Mouse (Mus musculus) hindbrain, embryonic 15.5 days (tissue): ENCODE results near the gene Cfap65. TPM values are rescaled to one million over a fixed set of nuclear protein-coding genes. Genes with fewer than 3 reads are reported as not detected.
A peak's percentile ranks its signal among the peaks of the same experiment; 100 is the strongest.

Experiments used
- ATAC-seq: fragments of 200-750 bp; cut with Nextera tagmentation; 2 replicates; pipeline ENCODE4 v1.8.0; 2017; ENCODE audit warnings: low read depth, moderate number of reproducible peaks, moderate TSS enrichment; ENCODE audit not compliant: low FRiP score
- H3K27ac ChIP-seq: fragments of 300-500 bp; sonication (generic); replicated peaks from 2 replicates; pipeline ENCODE4 v1.5.1; 2015; ENCODE audit warnings: mild to moderate bottlenecking, inconsistent platforms
- H3K27me3 ChIP-seq: fragments of 300-500 bp; sonication (generic); 2 replicates; pipeline ENCODE4 v1.6.1; 2015; ENCODE audit warnings: control low read depth, inconsistent platforms
- H3K36me3 ChIP-seq: fragments of 300-500 bp; sonication (generic); 2 replicates; pipeline ENCODE4 v1.6.1; 2015; ENCODE audit warnings: control low read depth, inconsistent platforms
- H3K4me1 ChIP-seq: fragments of 300-500 bp; sonication (generic); replicated peaks from 2 replicates; pipeline ENCODE4 v1.6.1; 2015; ENCODE audit warnings: control low read depth, inconsistent platforms
- H3K4me2 ChIP-seq: fragments of 300-500 bp; sonication (generic); 2 replicates; pipeline ENCODE4 v1.6.1; 2015; ENCODE audit warnings: moderate library complexity, mild to moderate bottlenecking, inconsistent platforms
- H3K4me3 ChIP-seq: fragments of 300-500 bp; sonication (generic); 2 replicates; pipeline ENCODE4 v1.5.1; 2015; ENCODE audit warnings: mild to moderate bottlenecking, inconsistent platforms
- H3K9ac ChIP-seq: fragments of 300-500 bp; sonication (generic); 2 replicates; pipeline ENCODE4 v1.6.1; 2015; ENCODE audit warnings: inconsistent platforms
- H3K9me3 ChIP-seq: fragments of 300-500 bp; sonication (generic); 2 replicates; pipeline ENCODE4 v1.6.1; 2016; ENCODE audit warnings: control low read depth, inconsistent platforms
- WGBS: fragments of 180-500 bp; shearing (Covaris S2); methylation state at CpG from one replicate; pipeline ENCODE4 v1.1.7; 2015; 5-methylcytosine and 5-hydroxymethylcytosine counted together
- polyA plus RNA-seq: library from polyadenylated mRNA; unstranded; fragments of >200 nt; fragmentation: Nextera tagmentation; extraction: Ambion mirVana; gene quantifications from 2 replicates; pipeline ENCODE4 v1.2.1, GENCODE M21; 2015

Gene Cfap65
- 0.83 and 1.2 TPM in 2 replicates for polyA plus RNA-seq

DNA sequence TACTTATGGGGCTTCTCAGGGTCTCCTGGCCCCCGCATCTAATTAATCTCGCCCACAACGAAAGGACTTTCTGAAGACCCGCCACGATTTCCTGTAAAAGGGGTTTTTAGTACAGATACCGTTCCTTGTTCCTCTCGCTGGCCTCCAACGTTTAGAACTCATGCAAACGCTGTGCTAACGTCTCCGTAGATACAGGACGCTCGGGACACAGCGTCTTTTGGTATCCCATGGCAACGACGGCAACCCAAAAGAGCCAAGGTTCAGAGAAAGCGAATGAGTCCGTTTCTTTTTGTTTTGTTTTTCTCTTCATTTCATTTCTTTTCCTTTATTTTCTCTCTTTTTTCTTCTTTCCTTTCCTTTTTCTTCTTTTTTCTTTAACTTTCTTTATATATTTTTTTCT, at the start of gene Cfap65:
Gene Cfap65, minus strand, starts transcription at position 198 of the 400 bp plus-strand sequence.
- WGBS: under 1% methylated on average over 18 of the region's 18 CpGs

DNA sequence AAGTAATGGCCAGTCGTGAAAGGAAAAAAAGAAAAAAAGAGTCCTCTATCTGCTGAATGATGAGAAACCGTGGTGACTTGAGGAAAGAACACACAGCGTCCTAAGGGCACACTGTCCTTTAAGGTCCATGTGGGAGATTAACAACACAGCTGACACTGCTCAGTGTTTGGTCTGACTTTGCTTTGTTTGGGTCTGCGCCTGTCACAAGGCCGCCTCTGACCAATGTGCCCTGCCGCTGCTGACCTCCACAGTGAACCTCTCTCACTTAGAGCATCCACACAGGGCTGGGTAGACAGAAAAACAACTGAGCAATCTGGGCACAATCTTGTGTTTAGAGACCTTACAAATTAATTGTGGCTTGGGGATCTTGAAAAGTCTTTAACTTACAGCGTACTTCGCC, 41.6 kb upstream of the Cfap65 start:
- WGBS: 82% methylated on average over 8 of the region's 8 CpGs
- no peaks in the 10 kb centered on the region for H3K27me3 ChIP-seq
- H3K36me3 ChIP-seq: no peaks in the 10 kb centered on the region
- no peak overlapping the region for H3K4me3 ChIP-seq
- H3K9me3 ChIP-seq: no peaks in the 10 kb centered on the region
- no peak overlapping the region for H3K27ac ChIP-seq
- no peak overlapping the region for H3K4me2 ChIP-seq
- H3K4me1 ChIP-seq: no peaks in the 10 kb centered on the region
- H3K9ac ChIP-seq: no peak overlapping the region
- ATAC-seq: no peak

More for the DNA sequence above, at the start of gene Cfap65:
- H3K4me2 ChIP-seq: peak within 1 kb of the TSS; percentile 71
- peaks cover 36% of the 10 kb centered on the region for H3K27me3 ChIP-seq
- no peaks in the 10 kb centered on the region for H3K4me1 ChIP-seq
- peak within 1 kb of the TSS; percentile 49 for H3K4me3 ChIP-seq
- no peaks in the 10 kb centered on the region for H3K9me3 ChIP-seq
- peak; percentile 83; the same call in 1 of the 2 replicates for ATAC-seq
- H3K36me3 ChIP-seq: no peaks in the 10 kb centered on the region
- no peak within 1 kb of the TSS for H3K27ac ChIP-seq
- H3K9ac ChIP-seq: peak within 1 kb of the TSS; percentile 37; the same call in 1 of the 2 replicates

GRCm38 (mm10) chr1:74975936-74976335, 40.5 kb upstream of the Cfap65 start:
- no peak for ATAC-seq
- WGBS: 92% methylated on average over 1 of the region's 1 CpGs

DNA sequence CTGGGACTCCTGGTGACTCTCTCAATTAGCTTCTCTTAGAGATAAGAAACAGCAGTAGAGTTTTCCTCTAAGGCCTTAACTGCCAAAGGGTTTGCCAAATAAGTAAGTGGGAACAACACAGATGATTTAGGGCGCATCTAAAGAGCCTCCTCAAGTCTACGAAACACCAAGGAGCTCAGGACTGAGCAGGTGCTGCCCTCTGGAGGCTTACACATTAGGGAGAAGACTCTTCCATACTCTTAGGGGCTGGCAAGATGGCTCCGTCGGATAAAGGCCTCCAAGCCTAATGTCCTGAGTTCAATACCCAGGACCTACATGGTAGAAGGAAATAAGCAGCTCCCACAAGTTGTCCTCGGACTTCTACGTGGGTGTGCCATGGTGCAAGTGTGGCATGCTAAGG, 38.2 kb upstream of the Cfap65 start:
- no peak for ATAC-seq
- Histone ChIP-seq H3K4me2 (no peak overlapping the region), H3K4me3 (no peak overlapping the region), H3K27ac (no peak overlapping the region), H3K4me1 (no peaks in the 10 kb centered on the region), H3K36me3 (no peaks in the 10 kb centered on the region), H3K9ac (no peak overlapping the region), H3K9me3 (no peaks in the 10 kb centered on the region), H3K27me3 (no peaks in the 10 kb centered on the region)
- WGBS: 84% methylated on average over 6 of the region's 6 CpGs

More at GRCm38 (mm10) chr1:74975936-74976335, 40.5 kb upstream of the Cfap65 start:
- no peak overlapping the region for H3K4me3 ChIP-seq
- no peak overlapping the region for H3K27ac ChIP-seq
- H3K27me3 ChIP-seq: no peaks in the 10 kb centered on the region
- H3K9ac ChIP-seq: no peak overlapping the region
- no peak overlapping the region for H3K4me2 ChIP-seq
- H3K4me1 ChIP-seq: no peaks in the 10 kb centered on the region
- H3K36me3 ChIP-seq: no peaks in the 10 kb centered on the region
- no peaks in the 10 kb centered on the region for H3K9me3 ChIP-seq

DNA sequence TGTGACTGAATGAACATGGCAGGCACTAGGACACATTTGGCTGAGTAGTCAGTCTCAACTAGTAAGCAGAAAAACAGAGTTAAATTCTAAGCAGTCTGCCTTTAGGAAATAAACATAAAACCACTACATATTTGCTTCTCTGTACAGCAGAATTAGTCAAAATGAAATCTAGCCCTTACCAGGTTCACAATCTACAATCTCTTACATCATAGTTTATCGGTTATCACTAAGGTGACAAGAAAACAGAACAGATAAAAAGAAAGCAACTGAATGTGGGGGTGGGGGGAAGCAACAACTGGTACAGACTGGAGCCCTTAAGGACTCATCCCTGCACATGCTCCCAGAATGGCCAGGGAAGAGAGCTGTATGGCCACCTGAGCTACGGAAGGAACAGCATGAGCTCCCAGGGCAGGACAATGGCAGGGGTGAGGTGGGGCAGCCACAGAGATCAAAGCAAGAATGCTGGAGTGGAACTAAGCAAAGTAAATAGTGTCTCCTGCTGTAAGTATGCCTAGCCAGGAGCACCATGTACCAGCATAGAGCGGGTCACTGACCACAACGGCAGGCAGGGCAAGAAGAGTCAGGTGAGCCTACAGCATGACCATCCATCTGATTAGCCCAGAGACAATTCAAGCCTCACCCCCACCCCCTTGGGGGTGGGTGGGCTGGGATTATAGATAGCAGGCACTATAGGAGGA, 36.1 kb upstream of the Cfap65 start:
- Histone ChIP-seq H3K36me3 (no peaks in the 10 kb centered on the region), H3K27me3 (no peaks in the 10 kb centered on the region), H3K4me2 (no peak overlapping the region), H3K4me1 (no peaks in the 10 kb centered on the region), H3K27ac (no peak overlapping the region), H3K4me3 (no peak overlapping the region), H3K9ac (no peak overlapping the region), H3K9me3 (no peaks in the 10 kb centered on the region)
- WGBS: 62% methylated on average over 4 of the region's 4 CpGs
- no peak for ATAC-seq

- Histone ChIP-seq H3K36me3 (no peaks in the 10 kb centered on the region), H3K27ac (no peak overlapping the region), H3K9me3 (no peaks in the 10 kb centered on the region), H3K4me3 (no peak overlapping the region), H3K4me1 (0 out of 2 replicates have a peak, but pooled peaks cover 5% of the 10 kb centered on the region), H3K27me3 (no peaks in the 10 kb centered on the region), H3K9ac (no peak overlapping the region), H3K4me2 (no peak overlapping the region)
- WGBS: 77% methylated on average over 8 of the region's 8 CpGs
- no peak for ATAC-seq
Observed at GRCm38 (mm10) chr1:74967962-74968580, 32.7 kb upstream of the Cfap65 start.

GRCm38 (mm10) chr1:74964494-74965215, 29.3 kb upstream of the Cfap65 start:
- 0 out of 2 replicates have a peak, but pooled peaks cover 5% of the 10 kb centered on the region for H3K4me1 ChIP-seq
- peak overlapping the region; percentile 45 for H3K4me2 ChIP-seq
- H3K27me3 ChIP-seq: no peaks in the 10 kb centered on the region
- peak; percentile 61; the same call in 1 of the 2 replicates for ATAC-seq
- WGBS: 16% methylated on average over 16 of the region's 16 CpGs
- no peak overlapping the region for H3K4me3 ChIP-seq
- no peak overlapping the region for H3K27ac ChIP-seq
- H3K9ac ChIP-seq: no peak overlapping the region
- H3K36me3 ChIP-seq: no peaks in the 10 kb centered on the region
- H3K9me3 ChIP-seq: no peaks in the 10 kb centered on the region

DNA sequence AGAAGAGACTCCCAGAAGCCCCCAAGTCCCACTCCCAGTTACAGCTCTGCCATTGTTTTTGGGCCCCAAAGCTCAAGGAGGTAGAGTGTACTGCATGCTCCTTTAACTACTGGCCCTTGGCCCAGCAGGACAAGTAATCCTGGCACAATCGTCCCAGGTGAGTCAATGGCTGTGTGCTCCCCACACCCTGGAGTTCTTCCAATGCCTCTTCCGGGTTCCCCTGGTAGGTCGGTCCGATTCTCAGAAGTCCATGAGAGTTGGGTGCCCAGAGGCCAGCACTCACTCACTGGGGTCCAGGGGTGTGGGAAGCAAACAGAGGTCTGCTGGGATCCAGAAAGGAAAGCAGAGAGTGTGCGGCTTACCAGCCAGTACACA, 27.4 kb upstream of the Cfap65 start:
- ATAC-seq: no peak
- H3K9ac ChIP-seq: no peak overlapping the region
- H3K4me3 ChIP-seq: no peak overlapping the region
- 0 out of 2 replicates have a peak, but pooled peaks cover 5% of the 10 kb centered on the region for H3K4me1 ChIP-seq
- 92% methylated on average over 5 of the region's 5 CpGs for WGBS
- H3K27ac ChIP-seq: no peak overlapping the region
- H3K4me2 ChIP-seq: no peak overlapping the region
- 0 out of 2 replicates have a peak, but pooled peaks cover 4% of the 10 kb centered on the region for H3K27me3 ChIP-seq
- no peaks in the 10 kb centered on the region for H3K9me3 ChIP-seq
- H3K36me3 ChIP-seq: no peaks in the 10 kb centered on the region

DNA sequence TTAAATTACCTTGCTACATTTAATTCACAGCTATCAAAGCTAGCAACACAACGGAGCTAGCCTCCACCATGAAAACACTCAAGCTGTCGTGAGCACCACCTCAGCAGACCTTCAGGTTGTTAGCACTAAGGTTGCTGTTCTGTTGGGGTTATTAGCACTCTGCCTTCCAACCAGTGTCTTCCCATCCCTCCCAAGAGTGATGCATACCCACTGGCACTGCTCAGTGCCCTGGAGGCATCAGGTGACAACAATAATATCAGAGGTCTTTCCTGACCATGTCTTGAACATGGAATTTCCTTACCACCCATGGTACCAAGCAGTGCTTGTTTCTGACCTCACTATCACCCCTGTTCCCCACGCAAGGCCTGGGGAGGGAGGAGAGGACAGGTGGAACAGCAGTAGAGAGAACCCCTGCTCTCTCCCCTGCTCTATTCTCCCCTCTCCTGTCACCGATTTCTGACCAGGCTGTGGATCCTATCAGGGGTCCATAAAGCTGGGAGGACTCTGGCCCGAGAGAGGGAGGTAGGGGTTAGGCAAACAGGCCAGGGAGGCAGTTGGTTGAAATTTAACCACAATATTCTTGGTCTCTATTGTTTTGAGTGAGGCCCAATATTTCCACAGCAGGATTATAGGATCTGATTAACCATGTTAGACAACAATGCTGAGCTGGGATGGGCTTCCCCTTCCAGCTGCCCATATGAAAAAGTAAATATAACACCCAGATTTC, 26.9 kb upstream of the Cfap65 start:
- 78% methylated on average over 5 of the region's 5 CpGs for WGBS
- no peaks in the 10 kb centered on the region for H3K36me3 ChIP-seq
- H3K9ac ChIP-seq: no peak overlapping the region
- no peak for ATAC-seq
- H3K27ac ChIP-seq: no peak overlapping the region
- no peaks in the 10 kb centered on the region for H3K9me3 ChIP-seq
- H3K4me3 ChIP-seq: no peak overlapping the region
- H3K4me1 ChIP-seq: 0 out of 2 replicates have a peak, but pooled peaks cover 5% of the 10 kb centered on the region
- no peak overlapping the region for H3K4me2 ChIP-seq
- H3K27me3 ChIP-seq: peaks cover 6% of the 10 kb centered on the region; the same call in 1 of the 2 replicates

DNA sequence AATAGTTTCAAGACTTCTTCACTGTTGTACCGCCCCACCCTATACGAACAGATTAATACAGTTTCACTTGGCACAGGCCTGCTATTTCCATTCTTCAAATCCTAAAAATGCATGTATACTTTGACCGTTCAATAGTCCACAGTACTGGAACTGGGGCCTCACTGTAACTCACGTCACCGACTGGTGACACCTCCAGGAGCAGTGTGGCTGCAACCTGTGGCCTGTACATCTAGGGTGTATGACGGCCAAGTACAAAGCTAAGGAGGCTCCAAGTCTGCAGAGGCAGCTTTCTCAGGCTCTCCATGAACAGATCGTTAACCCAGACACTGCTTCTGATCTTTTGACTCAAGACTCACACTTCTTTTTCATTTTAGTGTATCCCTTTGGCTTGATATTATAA, 26.3 kb upstream of the Cfap65 start:
- 93% methylated on average over 7 of the region's 7 CpGs for WGBS
- Histone ChIP-seq H3K27me3 (peaks cover 11% of the 10 kb centered on the region), H3K4me1 (0 out of 2 replicates have a peak, but pooled peaks cover 5% of the 10 kb centered on the region), H3K27ac (no peak overlapping the region), H3K9me3 (no peaks in the 10 kb centered on the region), H3K4me3 (no peak overlapping the region), H3K9ac (no peak overlapping the region), H3K36me3 (no peaks in the 10 kb centered on the region), H3K4me2 (no peak overlapping the region)
- no peak for ATAC-seq

DNA sequence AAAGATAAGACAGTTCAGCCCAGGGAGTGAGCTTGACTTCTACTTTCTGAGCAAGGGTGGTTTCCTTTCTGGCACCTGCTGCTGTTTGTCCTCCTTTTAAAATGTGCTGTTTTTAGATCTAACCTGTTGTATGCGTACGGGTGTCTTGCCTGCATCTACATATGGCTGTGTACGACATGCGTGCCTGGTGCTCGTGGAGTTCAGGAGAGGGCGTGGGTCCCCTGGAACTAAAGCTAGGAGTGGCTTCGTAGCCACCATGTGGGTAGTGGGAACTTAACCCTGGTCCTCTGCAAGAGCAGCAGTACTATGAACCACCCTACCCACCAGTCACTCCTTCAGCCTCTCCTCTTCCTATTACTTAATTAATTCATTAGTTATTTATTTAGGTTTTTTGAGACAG, 24.7 kb upstream of the Cfap65 start:
- H3K4me3 ChIP-seq: no peak overlapping the region
- H3K4me1 ChIP-seq: 0 out of 2 replicates have a peak, but pooled peaks cover 5% of the 10 kb centered on the region
- no peaks in the 10 kb centered on the region for H3K36me3 ChIP-seq
- no peaks in the 10 kb centered on the region for H3K9me3 ChIP-seq
- no peak overlapping the region for H3K9ac ChIP-seq
- no peak overlapping the region for H3K27ac ChIP-seq
- peaks cover 21% of the 10 kb centered on the region for H3K27me3 ChIP-seq
- no peak overlapping the region for H3K4me2 ChIP-seq
- no peak for ATAC-seq
- WGBS: 91% methylated on average over 7 of the region's 7 CpGs
